Comparison of ENCODE assay signal across 12 mouse cellular contexts in genomic region chr3:106021840-106022239, GRCm38 (mm10). TPM values are rescaled to one million over a fixed set of nuclear protein-coding genes. Genes with fewer than 3 reads are reported as not detected.
DNase-seq lines count a peak whose midpoint lies in the region; ATAC-seq and TF ChIP-seq lines count a peak whose summit lies in the region.
"Had no signal": no experiment of that assay in that cellular context is flagged by ENCODE, and none has a peak within 500 bp of the region (broad histone marks: within the 10 kb centered on the region; RNA-seq: fewer than 3 reads in every experiment).

No protein-coding gene starts in this region.

- no peaks in the 10 kb centered on the region for H3K36me3 ChIP-seq in heart, postnatal 0 days (replicated peaks; ENCODE audit: control insufficient read depth, insufficient read depth, low read length)
- H3K36me3 ChIP-seq in heart, embryonic 12.5 days, result no peaks in the 10 kb centered on the region
- H3K36me3 ChIP-seq in lung, embryonic 14.5 days (ENCODE audit: insufficient read depth), result no peaks in the 10 kb centered on the region
- H3K36me3 ChIP-seq: embryonic facial prominence, embryonic 15.5 days; hindbrain, embryonic 15.5 days; lung, embryonic 15.5 days; neural tube, embryonic 12.5 days had no signal

- no peak overlapping the region for H3K9ac ChIP-seq in heart, postnatal 0 days (replicated peaks; ENCODE audit: low read depth, low read length)
- H3K9ac ChIP-seq in heart, embryonic 12.5 days, result no peak overlapping the region
- no peak overlapping the region for H3K9ac ChIP-seq in lung, embryonic 14.5 days
- H3K9ac ChIP-seq: embryonic facial prominence, embryonic 15.5 days; hindbrain, embryonic 15.5 days; lung, embryonic 15.5 days; neural tube, embryonic 12.5 days had no signal

- peak; percentile 46; the same call in 1 of the 2 replicates for TF ChIP-seq CTCF in heart, postnatal 0 days (IDR thresholded peaks at IDR 0.05; ENCODE audit: low read depth)
- TF ChIP-seq CTCF in lung, embryonic 14.5 days (IDR thresholded peaks at IDR 0.05; ENCODE audit: low read depth), result peak; percentile 41

- no peak for ATAC-seq in heart, postnatal 0 days (ENCODE audit: insufficient read depth, low read depth)
- no peak for ATAC-seq in heart, embryonic 12.5 days (ENCODE audit: insufficient number of reproducible peaks, low FRiP score)
- no peak for ATAC-seq in lung, embryonic 14.5 days (ENCODE audit: insufficient read depth)

- no peaks in the 10 kb centered on the region for H3K27me3 ChIP-seq in heart, postnatal 0 days (ENCODE audit: control insufficient read depth, insufficient read depth, low read length)
- no peaks in the 10 kb centered on the region for H3K27me3 ChIP-seq in heart, embryonic 12.5 days (replicated peaks)
- no peaks in the 10 kb centered on the region for H3K27me3 ChIP-seq in lung, embryonic 14.5 days (ENCODE audit: insufficient read depth, low read length)
- H3K27me3 ChIP-seq: embryonic facial prominence, embryonic 15.5 days; hindbrain, embryonic 15.5 days; lung, embryonic 15.5 days; neural tube, embryonic 12.5 days had no signal

- no peak overlapping the region for H3K4me2 ChIP-seq in heart, postnatal 0 days (ENCODE audit: low read depth, low read length)
- H3K4me2 ChIP-seq in heart, embryonic 12.5 days, result no peak overlapping the region
- H3K4me2 ChIP-seq in lung, embryonic 14.5 days, result no peak overlapping the region
- H3K4me2 ChIP-seq: embryonic facial prominence, embryonic 15.5 days; hindbrain, embryonic 15.5 days; lung, embryonic 15.5 days; neural tube, embryonic 12.5 days had no signal

- DNase-seq in heart, postnatal 0 days (ENCODE audit: low spot score), result no peak
- DNase-seq in lung, embryonic 14.5 days, result peak; percentile 3
- DNase-seq in lung, postnatal 4 days, result no peak
- DNase-seq in brain, adult 2 months (ENCODE audit: low read depth, low spot score), result peak; percentile 60
- peak; percentile 4 for DNase-seq in retina, postnatal 1 day
- DNase-seq in urinary bladder, postnatal 25 days (ENCODE audit: low spot score), result no peak
- DNase-seq: thymus, postnatal 25 days had no signal

- no peak overlapping the region for H3K4me3 ChIP-seq in heart, postnatal 0 days (ENCODE audit: low read depth, low read length)
- H3K4me3 ChIP-seq in heart, embryonic 12.5 days, result no peak overlapping the region
- no peak overlapping the region for H3K4me3 ChIP-seq in lung, embryonic 14.5 days (ENCODE audit: low read depth, low read length)
- H3K4me3 ChIP-seq: embryonic facial prominence, embryonic 15.5 days; hindbrain, embryonic 15.5 days; lung, embryonic 15.5 days; neural tube, embryonic 12.5 days had no signal

- no peaks in the 10 kb centered on the region for H3K4me1 ChIP-seq in heart, postnatal 0 days (ENCODE audit: control insufficient read depth, insufficient read depth)
- no peaks in the 10 kb centered on the region for H3K4me1 ChIP-seq in heart, embryonic 12.5 days (replicated peaks)
- H3K4me1 ChIP-seq in lung, embryonic 14.5 days (ENCODE audit: insufficient read depth), result no peaks in the 10 kb centered on the region
- H3K4me1 ChIP-seq: embryonic facial prominence, embryonic 15.5 days; hindbrain, embryonic 15.5 days; lung, embryonic 15.5 days; neural tube, embryonic 12.5 days had no signal

- TF ChIP-seq EP300 in heart, postnatal 0 days (IDR thresholded peaks at IDR 0.05; ENCODE audit: low read depth), result no peak

- no peaks in the 10 kb centered on the region for H3K9me3 ChIP-seq in heart, postnatal 0 days (replicated peaks; ENCODE audit: control insufficient read depth, low read length)
- H3K9me3 ChIP-seq in heart, embryonic 12.5 days (replicated peaks), result no peaks in the 10 kb centered on the region
- no peaks in the 10 kb centered on the region for H3K9me3 ChIP-seq in lung, embryonic 14.5 days (ENCODE audit: low read depth, low read length)
- H3K9me3 ChIP-seq: embryonic facial prominence, embryonic 15.5 days; hindbrain, embryonic 15.5 days; lung, embryonic 15.5 days; neural tube, embryonic 12.5 days had no signal

- no peak overlapping the region for H3K27ac ChIP-seq in heart, postnatal 0 days (ENCODE audit: low read depth)
- no peak overlapping the region for H3K27ac ChIP-seq in heart, embryonic 12.5 days (ENCODE audit: poor library complexity, severe bottlenecking)
- H3K27ac ChIP-seq in lung, embryonic 14.5 days (ENCODE audit: low read depth), result no peak overlapping the region
- H3K27ac ChIP-seq: embryonic facial prominence, embryonic 15.5 days; hindbrain, embryonic 15.5 days; lung, embryonic 15.5 days; neural tube, embryonic 12.5 days had no signal

RNA-seq across cellular contexts. Expression of gene Pifo, which starts 7.4 kb away (rescaled TPM):
- total RNA-seq in heart, postnatal 0 days (2014; rRNA removed; ENCODE audit: low replicate concordance), result not detected in 2 replicates
- 0.40 TPM in 1 of 2 replicates, not detected in the other for polyA plus RNA-seq in heart, postnatal 0 days (2015; fragmentation: Nextera tagmentation; extraction: Ambion mirVana)
- polyA plus RNA-seq in heart, embryonic 12.5 days (2016; fragmentation: Nextera tagmentation; extraction: Ambion mirVana), result not detected in 2 replicates
- 0.34 and 0.35 TPM in 2 replicates for polyA plus RNA-seq in lung, embryonic 14.5 days (2014; fragmentation: Nextera tagmentation; extraction: Ambion mirVana)
- polyA plus RNA-seq: neural tube, embryonic 12.5 days had no signal

RNA-seq across cellular contexts. Expression of gene Chil5, which starts 10.8 kb away (rescaled TPM):
- total RNA-seq in heart, postnatal 0 days (2014; rRNA removed; ENCODE audit: low replicate concordance), result not detected in 2 replicates
- polyA plus RNA-seq in heart, postnatal 0 days (2015; fragmentation: Nextera tagmentation; extraction: Ambion mirVana), result 0.15 TPM in 1 of 2 replicates, not detected in the other
- 0.24 and 0.39 TPM in 2 replicates for polyA plus RNA-seq in heart, embryonic 12.5 days (2016; fragmentation: Nextera tagmentation; extraction: Ambion mirVana)
- not detected in 2 replicates for polyA plus RNA-seq in lung, embryonic 14.5 days (2014; fragmentation: Nextera tagmentation; extraction: Ambion mirVana)
- polyA plus RNA-seq: embryonic facial prominence, embryonic 15.5 days; hindbrain, embryonic 15.5 days; neural tube, embryonic 12.5 days had no signal

RNA-seq across cellular contexts. Expression of gene Ovgp1, which starts 48.3 kb away (rescaled TPM):
- total RNA-seq in heart, postnatal 0 days (2014; rRNA removed; ENCODE audit: low replicate concordance), result 0.57 and 0.70 TPM in 2 replicates
- 0.53 and 0.58 TPM in 2 replicates for polyA plus RNA-seq in heart, postnatal 0 days (2015; fragmentation: Nextera tagmentation; extraction: Ambion mirVana)
- polyA plus RNA-seq in heart, embryonic 12.5 days (2016; fragmentation: Nextera tagmentation; extraction: Ambion mirVana), result 1.9 TPM in 2 replicates
- 1.9 and 2.4 TPM in 2 replicates for polyA plus RNA-seq in lung, embryonic 14.5 days (2014; fragmentation: Nextera tagmentation; extraction: Ambion mirVana)

Comparison
In these comparisons a context has a peak if more than half of its experiments do, and no peak if none do; other contexts are left out.
1. DNase-seq: peak in lung, embryonic 14.5 days (single experiment), brain, adult 2 months (single experiment) and retina, postnatal 1 day (single experiment); none in heart, postnatal 0 days (single experiment), lung, postnatal 4 days (0 of 2) and urinary bladder, postnatal 25 days (single experiment).